Mouse (Mus musculus) heart, embryonic 10.5 days (tissue): ENCODE results near the gene Csk. TPM values are rescaled to one million over a fixed set of nuclear protein-coding genes. Genes with fewer than 3 reads are reported as not detected.

Experiments
- DNase-seq: peaks from one replicate; pipeline ENCODE4 v3.0.0-alpha.2; 2017; ENCODE audit warnings: low spot score
- H3K27ac ChIP-seq: fragments of 300-500 bp; sonication (generic); 2 replicates; pipeline ENCODE4 v1.5.1; 2016; ENCODE audit warnings: mild to moderate bottlenecking
- H3K27me3 ChIP-seq: fragments of 300-500 bp; sonication (generic); 2 replicates; pipeline ENCODE4 v1.6.1; 2016; ENCODE audit warnings: mild to moderate bottlenecking; ENCODE audit not compliant: poor library complexity, insufficient read depth, severe bottlenecking
- H3K36me3 ChIP-seq: fragments of 300-500 bp; sonication (generic); 2 replicates; pipeline ENCODE4 v1.6.1; 2016; ENCODE audit warnings: mild to moderate bottlenecking, moderate library complexity
- H3K4me1 ChIP-seq: fragments of 300-500 bp; sonication (generic); 2 replicates; pipeline ENCODE4 v1.6.1; 2016; ENCODE audit warnings: mild to moderate bottlenecking
- H3K4me3 ChIP-seq: fragments of 300-500 bp; sonication (generic); 2 replicates; pipeline ENCODE4 v1.5.1; 2016; ENCODE audit warnings: mild to moderate bottlenecking, moderate library complexity
- H3K9me3 ChIP-seq: fragments of 300-500 bp; sonication (generic); 2 replicates; pipeline ENCODE4 v1.6.1; 2016; ENCODE audit warnings: mild to moderate bottlenecking, moderate library complexity
- WGBS: fragments of 180-500 bp; shearing (Covaris S2); methylation state at CpG from one replicate; pipeline ENCODE4 v1.1.7; 2016; 5-methylcytosine and 5-hydroxymethylcytosine counted together
- polyA plus RNA-seq: library from polyadenylated mRNA; unstranded; fragments of >200 nt; fragmentation: Nextera tagmentation; extraction: Ambion mirVana; gene quantifications from 2 replicates; pipeline ENCODE4 v1.2.1, GENCODE M21; 2016

Csk gene
- polyA plus RNA-seq, 1 experiment from 2014 or later, result 26.0 TPM

- H3K9me3 ChIP-seq, result no peaks in the 10 kb centered on the region
- H3K36me3 ChIP-seq, result no peaks in the 10 kb centered on the region
- WGBS, result 63% methylated on average over 3 of the region's 3 CpGs
- H3K27ac ChIP-seq, result no peak overlapping the region
- no peak overlapping the region for H3K4me3 ChIP-seq
- peaks cover 26% of the 10 kb centered on the region for H3K4me1 ChIP-seq
- no peak for DNase-seq
- H3K27me3 ChIP-seq, result peaks cover 25% of the 10 kb centered on the region
Measured at GRCm38 (mm10) chr9:57652855-57653254, 576 bp downstream of the Csk start.

GRCm38 (mm10) chr9:57652351-57652750 lies 1.1 kb downstream of the Csk start:
- no peak for DNase-seq
- Histone ChIP-seq H3K36me3 (no peaks in the 10 kb centered on the region), H3K4me1 (peaks cover 26% of the 10 kb centered on the region), H3K9me3 (no peaks in the 10 kb centered on the region), H3K27me3 (peaks cover 25% of the 10 kb centered on the region), H3K4me3 (no peak overlapping the region), H3K27ac (no peak overlapping the region)
- 80% methylated on average over 9 of the region's 9 CpGs for WGBS

GRCm38 (mm10) chr9:57650786-57651311 lies 2.6 kb downstream of the Csk start:
- H3K9me3 ChIP-seq, result no peaks in the 10 kb centered on the region
- no peak overlapping the region for H3K4me3 ChIP-seq
- H3K27me3 ChIP-seq, result peaks cover 25% of the 10 kb centered on the region
- H3K36me3 ChIP-seq, result no peaks in the 10 kb centered on the region
- WGBS, result 24% methylated on average over 6 of the region's 6 CpGs
- no peak for DNase-seq
- peaks cover 24% of the 10 kb centered on the region for H3K4me1 ChIP-seq
- H3K27ac ChIP-seq, result no peak overlapping the region

GRCm38 (mm10) chr9:57650130-57650785 lies 3.2 kb downstream of the Csk start:
- no peak overlapping the region for H3K4me3 ChIP-seq
- H3K9me3 ChIP-seq, result no peaks in the 10 kb centered on the region
- 89% methylated on average over 6 of the region's 6 CpGs for WGBS
- H3K4me1 ChIP-seq, result peaks cover 29% of the 10 kb centered on the region
- peaks cover 25% of the 10 kb centered on the region for H3K27me3 ChIP-seq
- DNase-seq, result no peak
- no peak overlapping the region for H3K27ac ChIP-seq
- no peaks in the 10 kb centered on the region for H3K36me3 ChIP-seq

GRCm38 (mm10) chr9:57647286-57648108 lies 5.9 kb downstream of the Csk start:
- no peak for DNase-seq
- Histone ChIP-seq H3K36me3 (no peaks in the 10 kb centered on the region), H3K4me1 (peaks cover 41% of the 10 kb centered on the region), H3K27me3 (no peaks in the 10 kb centered on the region), H3K9me3 (no peaks in the 10 kb centered on the region), H3K27ac (no peak overlapping the region), H3K4me3 (no peak overlapping the region)
- WGBS, result 58% methylated on average over 4 of the region's 4 CpGs

- Histone ChIP-seq H3K9me3 (no peaks in the 10 kb centered on the region), H3K36me3 (peaks cover 8% of the 10 kb centered on the region; the same call in 1 of the 2 replicates), H3K4me1 (peaks cover 47% of the 10 kb centered on the region), H3K27ac (no peak overlapping the region), H3K4me3 (no peak overlapping the region), H3K27me3 (no peaks in the 10 kb centered on the region)
- no peak for DNase-seq
- 73% methylated on average over 12 of the region's 12 CpGs for WGBS
Measured at GRCm38 (mm10) chr9:57646551-57647103, 6.8 kb downstream of the Csk start.

- DNase-seq, result peak; percentile 94
- peaks cover 10% of the 10 kb centered on the region; the same call in 1 of the 2 replicates for H3K36me3 ChIP-seq
- H3K27ac ChIP-seq, result peak overlapping the region; percentile 98
- H3K4me3 ChIP-seq, result peak overlapping the region; percentile 99
- H3K27me3 ChIP-seq, result no peaks in the 10 kb centered on the region
- WGBS, result under 1% methylated on average over 83 of the region's 85 CpGs
- no peaks in the 10 kb centered on the region for H3K9me3 ChIP-seq
- peaks cover 53% of the 10 kb centered on the region for H3K4me1 ChIP-seq
Measured at GRCm38 (mm10) chr9:57644944-57645893, 8.2 kb downstream of the Csk start.

- WGBS, result under 1% methylated on average over 18 of the region's 18 CpGs
- Histone ChIP-seq H3K27me3 (no peaks in the 10 kb centered on the region), H3K4me1 (peaks cover 60% of the 10 kb centered on the region), H3K27ac (peak overlapping the region; percentile 98), H3K4me3 (peak overlapping the region; percentile 99), H3K36me3 (peaks cover 10% of the 10 kb centered on the region; the same call in 1 of the 2 replicates), H3K9me3 (no peaks in the 10 kb centered on the region)
- no peak for DNase-seq
Measured at GRCm38 (mm10) chr9:57644442-57644943, 8.9 kb downstream of the Csk start.

GRCm38 (mm10) chr9:57643856-57644180 lies 9.6 kb downstream of the Csk start:
- Histone ChIP-seq H3K27me3 (no peaks in the 10 kb centered on the region), H3K4me1 (peaks cover 67% of the 10 kb centered on the region), H3K9me3 (no peaks in the 10 kb centered on the region), H3K4me3 (peak overlapping the region; percentile 99), H3K27ac (0 out of 2 replicates have a peak overlapping the region, but pooled peaks have one; percentile 98), H3K36me3 (peaks cover 10% of the 10 kb centered on the region; the same call in 1 of the 2 replicates)
- WGBS, result 60% methylated on average over 7 of the region's 7 CpGs
- no peak for DNase-seq

- H3K4me3 ChIP-seq, result peak overlapping the region; percentile 99
- H3K27ac ChIP-seq, result peak overlapping the region; percentile 98; the same call in 1 of the 2 replicates
- no peaks in the 10 kb centered on the region for H3K27me3 ChIP-seq
- DNase-seq, result no peak
- peaks cover 72% of the 10 kb centered on the region for H3K4me1 ChIP-seq
- H3K36me3 ChIP-seq, result peaks cover 10% of the 10 kb centered on the region; the same call in 1 of the 2 replicates
- 82% methylated on average over 9 of the region's 9 CpGs for WGBS
- no peaks in the 10 kb centered on the region for H3K9me3 ChIP-seq
Measured at GRCm38 (mm10) chr9:57643169-57643855, 10.1 kb downstream of the Csk start.

GRCm38 (mm10) chr9:57641775-57642550 lies 11.5 kb downstream of the Csk start:
- no peaks in the 10 kb centered on the region for H3K9me3 ChIP-seq
- H3K4me3 ChIP-seq, result no peak overlapping the region
- peak overlapping the region; percentile 75; the same call in 1 of the 2 replicates for H3K27ac ChIP-seq
- peaks cover 85% of the 10 kb centered on the region for H3K4me1 ChIP-seq
- DNase-seq, result no peak
- H3K36me3 ChIP-seq, result peaks cover 10% of the 10 kb centered on the region; the same call in 1 of the 2 replicates
- 84% methylated on average over 13 of the region's 13 CpGs for WGBS
- H3K27me3 ChIP-seq, result no peaks in the 10 kb centered on the region
